Mouse (Mus musculus) limb, embryonic 11.5 days (tissue): ENCODE measurements around the gene Ube2f. TPM values are rescaled to one million over a fixed set of nuclear protein-coding genes. Genes with fewer than 3 reads are reported as not detected.

ENCODE experiments used
- ATAC-seq: fragments of 200-750 bp; cut with Nextera tagmentation; 2 replicates; pipeline ENCODE4 v1.8.0; 2017; ENCODE audit warnings: low read depth; ENCODE audit not compliant: insufficient number of reproducible peaks, low FRiP score, low TSS enrichment
- DNase-seq: peaks from one replicate; pipeline ENCODE4 v3.0.0-alpha.2; 2015; ENCODE audit warnings: low spot score
- H3K27ac ChIP-seq: fragments of 300-500 bp; sonication (generic); replicated peaks from 2 replicates; pipeline ENCODE4 v1.5.1; 2014; ENCODE audit warnings: low read depth, mild to moderate bottlenecking, low read length
- H3K27me3 ChIP-seq: fragments of 300-500 bp; sonication (generic); 2 replicates; pipeline ENCODE4 v1.6.1; 2014; ENCODE audit warnings: mild to moderate bottlenecking, low read length, mixed read lengths; ENCODE audit not compliant: control insufficient read depth, insufficient read depth
- H3K36me3 ChIP-seq: fragments of 300-500 bp; sonication (generic); 2 replicates; pipeline ENCODE4 v1.6.1; 2014; ENCODE audit warnings: mild to moderate bottlenecking, low read length, moderate library complexity, mixed read lengths; ENCODE audit not compliant: control insufficient read depth, insufficient read depth
- H3K4me1 ChIP-seq: fragments of 300-500 bp; sonication (generic); 2 replicates; pipeline ENCODE4 v1.6.1; 2014; ENCODE audit warnings: low read length, mixed read lengths; ENCODE audit not compliant: control insufficient read depth, insufficient read depth
- H3K4me2 ChIP-seq: fragments of 300-500 bp; sonication (generic); 2 replicates; pipeline ENCODE4 v1.6.1; 2014; ENCODE audit warnings: low read depth, mild to moderate bottlenecking, moderate library complexity; ENCODE audit not compliant: severe bottlenecking
- H3K4me3 ChIP-seq: fragments of 300-500 bp; sonication (generic); 2 replicates; pipeline ENCODE4 v1.5.1; 2014; ENCODE audit warnings: low read depth, low read length
- H3K9ac ChIP-seq: fragments of 300-500 bp; sonication (generic); 2 replicates; pipeline ENCODE4 v1.6.1; 2014; ENCODE audit warnings: mild to moderate bottlenecking, low read length
- H3K9me3 ChIP-seq: fragments of 300-500 bp; sonication (generic); 2 replicates; pipeline ENCODE4 v1.6.1; 2016; ENCODE audit warnings: low read length; ENCODE audit not compliant: control insufficient read depth
- whole genome bisulfite sequencing: fragments of 180-500 bp; shearing (Covaris S2); extraction: QIAGEN DNeasy Blood & Tissue Kit; methylation state at CpG from one replicate; pipeline ENCODE4 v1.1.7; 2014; 5-methylcytosine and 5-hydroxymethylcytosine counted together
- polyA plus RNA-seq: library from polyadenylated mRNA; unstranded; fragments of >200 nt; fragmentation: Nextera tagmentation; extraction: Ambion mirVana; gene quantifications from 2 replicates; pipeline ENCODE4 v1.2.1, GENCODE M21; 2014

Gene Ube2f
- polyA plus RNA-seq, 1 experiment from 2014 or later = 84.7 TPM

DNA sequence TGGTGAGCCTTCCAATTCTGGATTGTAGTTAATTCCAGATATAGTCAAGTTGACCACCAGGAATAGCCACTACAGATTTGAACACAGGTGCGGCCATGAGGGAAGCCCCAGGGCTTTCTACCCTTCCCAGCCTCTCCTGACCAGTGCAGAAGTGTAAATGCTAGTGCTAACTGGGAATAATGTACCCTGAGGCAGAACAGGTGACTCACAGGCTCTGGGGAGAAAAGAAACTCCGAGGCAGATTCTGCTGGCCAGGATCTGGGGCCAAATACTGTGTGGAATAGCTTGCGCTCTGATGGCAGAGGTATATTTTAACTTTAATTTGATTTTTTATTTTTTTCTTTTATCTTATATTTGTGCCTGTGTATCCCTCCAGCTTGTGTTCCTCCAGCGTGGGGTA is 54.5 kb downstream of the Ube2f start:
- Histone ChIP-seq H3K4me1 (no peaks in the 10 kb centered on the region), H3K36me3 (peaks cover 7% of the 10 kb centered on the region; the same call in 1 of the 2 replicates), H3K4me3 (no peak overlapping the region), H3K4me2 (no peak overlapping the region), H3K27me3 (no peaks in the 10 kb centered on the region), H3K27ac (no peak overlapping the region), H3K9me3 (no peaks in the 10 kb centered on the region), H3K9ac (no peak overlapping the region)
- 86% methylated on average over 4 of the region's 4 CpGs for WGBS
- DNase-seq (no peak), ATAC-seq (no peak)

DNA sequence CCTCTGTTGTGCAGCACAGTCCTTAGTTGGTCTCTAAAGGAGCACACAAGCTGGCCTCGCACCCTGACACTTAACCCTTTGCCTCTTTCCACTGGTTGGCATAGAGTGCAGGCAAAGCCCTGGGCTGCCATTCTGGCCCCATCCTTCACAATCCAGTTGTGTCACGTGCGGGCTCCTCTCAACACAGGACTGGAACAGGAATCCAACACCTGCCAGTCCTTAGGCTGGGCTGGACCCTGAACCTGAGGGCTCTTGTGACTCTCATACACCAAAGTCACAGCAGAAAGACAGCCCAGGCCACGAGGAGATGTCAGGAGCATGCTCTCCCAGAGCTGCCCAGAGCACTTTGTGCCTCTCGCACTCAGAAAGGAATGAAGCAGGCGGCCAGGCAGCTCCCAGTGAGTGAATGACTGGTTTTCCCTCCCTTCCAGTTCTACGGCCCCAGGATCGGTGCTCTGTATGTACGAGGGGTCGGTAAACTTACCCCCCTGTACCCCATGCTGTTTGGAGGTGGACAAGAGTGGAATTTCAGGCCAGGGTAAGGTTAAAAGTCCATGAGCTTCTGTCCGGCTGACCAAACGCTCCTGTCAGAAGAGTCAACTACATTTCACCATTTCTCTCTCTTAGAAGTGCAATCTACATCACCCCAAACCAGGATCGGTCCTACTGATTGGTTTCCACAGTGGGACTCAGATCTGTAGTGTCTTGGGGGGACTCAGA is 59.4 kb downstream of the Ube2f start:
- WGBS = 92% methylated on average over 13 of the region's 13 CpGs
- H3K36me3 ChIP-seq = peaks cover 10% of the 10 kb centered on the region; the same call in 1 of the 2 replicates
- H3K9ac ChIP-seq = no peak overlapping the region
- H3K4me1 ChIP-seq = no peaks in the 10 kb centered on the region
- no peak overlapping the region for H3K27ac ChIP-seq
- H3K27me3 ChIP-seq = no peaks in the 10 kb centered on the region
- no peak for DNase-seq
- no peak overlapping the region for H3K4me3 ChIP-seq
- H3K4me2 ChIP-seq = no peak overlapping the region
- no peaks in the 10 kb centered on the region for H3K9me3 ChIP-seq
- ATAC-seq = no peak

DNA sequence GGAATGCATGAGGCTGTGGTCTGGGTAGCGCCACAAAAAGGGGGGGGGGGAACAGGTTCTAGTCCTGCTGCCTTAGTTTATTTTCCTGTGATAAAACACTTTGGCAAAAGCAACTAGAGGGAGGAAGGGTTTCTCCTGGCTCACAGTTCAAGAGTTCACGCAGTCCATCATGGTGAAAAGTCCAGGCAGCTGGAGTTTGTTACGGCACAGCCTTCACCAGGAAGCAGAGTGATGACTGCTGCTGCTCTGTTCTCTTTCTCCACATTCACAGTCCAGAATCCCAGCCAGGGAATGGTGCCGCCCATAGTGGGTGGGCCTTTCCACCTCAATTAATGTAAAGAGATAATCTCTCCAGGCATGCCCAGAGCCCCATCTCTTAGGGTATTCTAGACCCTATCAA is 62.2 kb downstream of the Ube2f start:
- no peak overlapping the region for H3K4me2 ChIP-seq
- H3K4me1 ChIP-seq = no peaks in the 10 kb centered on the region
- WGBS = 91% methylated on average over 4 of the region's 4 CpGs
- ATAC-seq (no peak), DNase-seq (no peak)
- H3K27me3 ChIP-seq = no peaks in the 10 kb centered on the region
- peaks cover 10% of the 10 kb centered on the region; the same call in 1 of the 2 replicates for H3K36me3 ChIP-seq
- H3K4me3 ChIP-seq = no peak overlapping the region
- no peaks in the 10 kb centered on the region for H3K9me3 ChIP-seq
- H3K27ac ChIP-seq = no peak overlapping the region
- no peak overlapping the region for H3K9ac ChIP-seq

DNA sequence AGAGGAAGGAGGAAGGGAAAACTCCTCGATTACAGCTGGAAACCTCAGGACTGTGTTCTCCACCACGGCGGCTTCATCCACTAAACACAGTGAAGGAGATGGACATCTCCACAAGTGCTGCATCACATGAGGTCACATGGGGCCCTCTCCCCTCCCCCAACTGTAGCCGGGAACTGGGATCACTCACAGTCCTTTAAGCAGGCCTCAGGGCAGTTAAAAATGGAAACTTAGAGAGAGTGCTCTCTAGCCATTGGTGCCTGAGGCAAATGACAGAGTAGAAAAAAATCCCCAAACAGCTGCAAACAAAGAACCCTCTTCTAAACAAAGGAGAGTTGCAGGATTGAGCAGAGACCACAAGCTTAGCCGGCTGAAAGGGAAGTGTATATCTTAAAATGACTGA is 63.1 kb downstream of the Ube2f start:
- ATAC-seq (peak; percentile 33; the same call in 1 of the 2 replicates), DNase-seq (peak; percentile 34)
- no peak overlapping the region for H3K9ac ChIP-seq

DNA sequence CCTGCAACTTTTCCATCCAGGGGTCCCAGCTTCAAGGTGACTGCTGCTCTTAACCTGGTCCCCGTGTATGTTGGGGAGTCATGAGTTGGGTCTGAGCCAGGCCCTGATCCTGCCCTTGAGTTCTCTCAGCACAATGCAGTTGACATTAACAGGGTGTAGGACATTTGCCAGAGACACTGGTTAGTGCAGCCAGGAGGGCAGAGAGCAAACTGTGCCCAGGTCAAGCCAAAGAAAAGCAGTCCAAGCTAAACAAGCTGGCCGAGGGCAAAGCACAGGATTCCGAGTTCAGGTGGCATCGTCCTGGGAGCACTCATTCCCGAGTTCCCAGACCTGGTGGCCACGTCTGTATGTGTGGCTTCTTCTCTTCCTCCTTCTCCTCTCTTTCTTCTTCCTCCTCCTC is 67.6 kb downstream of the Ube2f start:
- Histone ChIP-seq H3K9ac (no peak overlapping the region), H3K4me1 (no peaks in the 10 kb centered on the region), H3K4me3 (no peak overlapping the region), H3K4me2 (no peak overlapping the region), H3K36me3 (no peaks in the 10 kb centered on the region), H3K9me3 (no peaks in the 10 kb centered on the region), H3K27ac (no peak overlapping the region), H3K27me3 (no peaks in the 10 kb centered on the region)
- DNase-seq (no peak), ATAC-seq (no peak)
- WGBS = 90% methylated on average over 6 of the region's 6 CpGs

More for the DNA sequence above, 63.1 kb downstream of the Ube2f start:
- Histone ChIP-seq H3K27ac (peak overlapping the region; percentile 25; the same call in 1 of the 2 replicates), H3K9me3 (no peaks in the 10 kb centered on the region), H3K36me3 (peaks cover 10% of the 10 kb centered on the region; the same call in 1 of the 2 replicates), H3K27me3 (no peaks in the 10 kb centered on the region), H3K4me1 (no peaks in the 10 kb centered on the region), H3K4me3 (no peak overlapping the region), H3K4me2 (no peak overlapping the region)
- 64% methylated on average over 5 of the region's 5 CpGs for WGBS

DNA sequence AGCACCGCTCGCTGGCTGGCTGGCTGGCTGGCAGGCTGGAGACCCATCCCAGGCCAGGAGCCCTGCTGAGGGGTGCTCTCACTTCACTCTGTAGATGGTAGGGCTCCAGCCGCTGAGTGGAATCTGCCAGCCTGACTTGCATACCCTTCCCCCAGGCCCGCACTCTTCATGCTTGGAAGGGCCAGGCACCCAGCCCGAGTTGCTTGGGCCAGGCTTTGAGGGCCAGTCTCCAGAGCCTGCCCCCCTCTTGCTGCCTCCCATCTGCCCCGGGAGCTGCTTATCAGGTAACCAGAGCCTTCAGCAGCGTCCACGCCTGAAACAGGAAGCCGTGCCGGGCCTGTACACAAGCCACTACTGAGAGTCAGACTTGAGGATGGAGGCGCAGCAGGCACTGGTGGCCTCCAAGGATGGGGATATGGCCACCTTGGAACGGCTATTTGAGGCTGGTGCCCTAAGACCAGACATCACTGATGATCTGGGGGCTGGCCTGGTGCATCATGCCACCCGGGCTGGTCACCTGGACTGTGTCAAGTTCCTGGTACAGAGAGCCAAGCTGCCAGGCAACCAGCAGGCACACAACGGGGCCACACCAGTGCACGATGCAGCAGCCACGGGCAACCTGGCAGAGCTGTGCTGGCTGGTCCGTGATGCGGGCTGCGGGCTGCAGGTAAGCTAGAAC is 71.8 kb downstream of the Ube2f start, which contains the start of gene Espnl:
Gene Espnl, plus strand, starts transcription at position 316 of the 679 bp plus-strand sequence.
- H3K9ac ChIP-seq = no peak within 1 kb of the TSS
- H3K27ac ChIP-seq = no peak within 1 kb of the TSS
- H3K36me3 ChIP-seq = no peaks in the 10 kb centered on the region
- H3K4me1 ChIP-seq = no peaks in the 10 kb centered on the region
- no peaks in the 10 kb centered on the region for H3K27me3 ChIP-seq
- WGBS = 72% methylated on average over 19 of the region's 19 CpGs
- H3K4me2 ChIP-seq = no peak within 1 kb of the TSS
- no peaks in the 10 kb centered on the region for H3K9me3 ChIP-seq
- no peak within 1 kb of the TSS for H3K4me3 ChIP-seq
- ATAC-seq = no peak; the same call in 1 of the 2 replicates
- DNase-seq = no peak

DNA sequence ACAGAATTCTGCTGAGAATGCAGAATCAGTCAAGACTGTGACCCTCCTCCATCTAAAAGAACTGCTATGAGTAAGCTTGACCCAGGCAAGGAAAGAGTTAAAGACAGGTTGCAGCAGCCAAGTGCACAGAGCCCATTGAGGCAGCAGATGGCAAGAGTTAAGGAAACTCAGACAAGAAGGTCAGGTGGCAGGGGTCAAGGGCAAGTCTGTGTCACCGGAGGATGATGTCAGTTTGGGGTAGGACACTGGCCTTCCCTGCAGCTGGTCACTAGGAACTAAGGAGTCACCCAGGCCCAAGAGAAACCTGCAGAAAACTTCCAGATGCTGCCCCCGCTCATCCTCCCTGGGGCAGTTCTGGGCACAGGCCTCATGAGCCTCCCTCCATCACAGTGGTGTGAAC is 74.5 kb downstream of the Ube2f start:
- H3K27ac ChIP-seq = no peak overlapping the region
- DNase-seq (no peak), ATAC-seq (no peak)
- WGBS = 76% methylated on average over 2 of the region's 2 CpGs
- H3K4me3 ChIP-seq = no peak overlapping the region
- H3K4me2 ChIP-seq = no peak overlapping the region
- no peaks in the 10 kb centered on the region for H3K36me3 ChIP-seq
- no peaks in the 10 kb centered on the region for H3K27me3 ChIP-seq
- no peaks in the 10 kb centered on the region for H3K4me1 ChIP-seq
- no peak overlapping the region for H3K9ac ChIP-seq
- no peaks in the 10 kb centered on the region for H3K9me3 ChIP-seq

DNA sequence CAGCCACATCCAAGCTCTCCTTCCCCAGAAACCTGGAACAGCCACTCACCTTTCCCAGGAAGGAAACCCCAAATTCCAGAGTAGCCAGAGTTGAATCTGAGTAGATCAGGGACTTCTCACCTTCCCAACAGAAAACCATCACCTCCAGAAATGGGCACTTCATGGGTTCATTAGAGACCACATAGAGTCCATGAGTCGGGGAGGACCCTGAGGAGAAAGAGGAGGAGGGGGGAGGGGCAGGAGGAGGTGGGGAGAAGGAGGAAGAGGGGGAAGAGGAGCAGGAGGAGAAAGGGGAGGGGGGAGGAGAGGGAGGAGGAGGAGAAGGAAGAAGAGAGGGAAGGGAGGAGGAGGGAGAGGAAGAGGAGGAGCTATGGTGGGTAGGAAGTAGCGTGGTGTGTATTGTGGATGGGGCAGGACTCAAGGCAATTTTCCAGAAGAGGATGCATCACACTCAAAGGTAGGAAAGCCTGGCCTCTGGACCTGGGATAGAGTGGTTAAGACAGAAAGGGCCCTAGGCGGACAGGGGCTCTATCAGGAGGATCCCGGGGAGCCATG is 75.5 kb downstream of the Ube2f start:
- Histone ChIP-seq H3K27me3 (no peaks in the 10 kb centered on the region), H3K4me2 (no peak overlapping the region), H3K9ac (no peak overlapping the region), H3K4me3 (no peak overlapping the region), H3K9me3 (no peaks in the 10 kb centered on the region), H3K27ac (no peak overlapping the region), H3K36me3 (no peaks in the 10 kb centered on the region), H3K4me1 (no peaks in the 10 kb centered on the region)
- DNase-seq (no peak), ATAC-seq (no peak)
- 84% methylated on average over 4 of the region's 4 CpGs for WGBS
